Mouse (Mus musculus) splenic B cell, adult 2 months (primary cell): ENCODE results near the gene Cenps.
"Not testable (repeated sequence)": the region's sequence is repeated elsewhere in the genome, so short reads cannot be mapped to it uniquely, and the experiment has no call there.

Source experiments
- DNase-seq: peaks from one replicate; pipeline ENCODE4 v3.0.0-alpha.2; 2011; ENCODE audit warnings: low read depth, low spot score
- H3K27me3 ChIP-seq: 2 replicates; pipeline ENCODE4 v1.6.1; 2012; ENCODE audit warnings: mild to moderate bottlenecking, low read length, moderate library complexity, mixed read lengths; ENCODE audit not compliant: control insufficient read depth, poor library complexity, insufficient read depth, severe bottlenecking
- H3K36me3 ChIP-seq: 2 replicates; pipeline ENCODE4 v1.6.1; 2012; ENCODE audit warnings: mild to moderate bottlenecking, low read length, moderate library complexity, mixed read lengths; ENCODE audit not compliant: control insufficient read depth, poor library complexity, insufficient read depth, severe bottlenecking

Cenps gene

DNA sequence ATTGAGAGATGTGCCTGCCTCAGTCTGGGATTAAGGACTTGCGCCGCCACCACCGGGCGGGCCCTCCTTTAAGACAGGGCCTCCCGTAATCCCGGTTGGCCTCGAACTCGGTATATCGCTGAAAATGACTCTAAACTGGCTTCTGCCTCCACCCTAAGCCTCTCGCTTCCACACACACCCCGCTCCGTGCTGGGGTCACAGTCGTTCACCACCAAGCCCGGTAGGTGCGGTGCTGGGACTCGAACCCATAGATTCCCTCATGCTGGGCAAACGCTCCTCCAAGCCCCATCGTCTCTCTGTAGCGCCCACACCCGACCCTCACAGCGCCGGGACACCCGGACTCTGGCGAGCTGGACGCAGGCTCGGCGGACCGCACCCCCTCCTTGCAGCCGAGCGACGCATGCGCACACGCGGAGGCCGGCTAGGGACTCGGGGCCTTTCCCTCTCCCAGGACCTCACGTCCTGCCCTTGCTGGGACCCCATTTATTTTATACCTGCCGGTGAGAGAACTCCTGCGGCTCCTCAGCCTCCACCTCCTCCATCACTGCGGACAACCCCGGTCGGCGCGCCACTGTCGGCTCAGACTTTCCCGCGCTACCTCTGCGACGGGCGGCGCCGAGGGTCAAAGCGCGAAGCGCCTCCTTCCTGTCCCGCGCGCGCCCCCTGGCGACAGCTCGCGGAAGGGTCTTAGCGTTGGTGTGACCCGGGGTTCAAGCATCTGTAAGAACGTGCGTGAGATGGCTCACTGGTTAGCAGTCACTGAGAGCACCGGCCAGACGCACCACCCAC lies at the start of gene Cenps:
Cenps (minus strand) TSS at position 648 of the 789 bp plus-strand sequence.
- Histone ChIP-seq H3K27me3 (0 out of 2 replicates have a peak, but pooled peaks cover 1% of the 10 kb centered on the region), H3K36me3 (no peaks in the 10 kb centered on the region)
- DNase-seq: peak; percentile 93

GRCm38 (mm10) chr4:149182755-149183154 lies 45.3 kb upstream of the Cenps start:
- DNase-seq: peak; percentile 58
- Histone ChIP-seq H3K36me3 (no peaks in the 10 kb centered on the region), H3K27me3 (no peaks in the 10 kb centered on the region)

- DNase-seq: no peak
- H3K36me3 ChIP-seq: no peaks in the 10 kb centered on the region
- H3K27me3 ChIP-seq: no peaks in the 10 kb centered on the region
Measured at GRCm38 (mm10) chr4:149182192-149182591, 44.8 kb upstream of the Cenps start.

DNA sequence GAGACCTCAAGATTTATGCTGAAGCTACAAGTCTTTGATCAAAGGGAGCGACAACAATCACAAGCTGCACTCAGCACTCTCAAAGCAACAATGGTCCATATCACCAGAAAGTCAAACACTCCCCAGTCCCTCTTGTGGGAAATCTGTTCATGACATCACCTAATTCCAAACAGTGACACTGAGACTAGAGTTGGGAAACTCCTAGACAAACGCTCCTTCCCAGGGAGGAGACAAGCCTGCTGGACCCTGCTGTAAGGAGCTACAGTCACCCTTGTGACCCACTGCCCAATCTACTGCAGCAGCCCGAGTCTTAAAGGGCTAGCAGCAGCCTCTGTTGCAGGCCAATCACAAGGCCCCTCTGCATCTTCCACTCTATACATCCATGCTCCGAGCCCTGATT lies 42.1 kb upstream of the Cenps start:
- H3K36me3 ChIP-seq: no peaks in the 10 kb centered on the region
- H3K27me3 ChIP-seq: no peaks in the 10 kb centered on the region
- DNase-seq: no peak

DNA sequence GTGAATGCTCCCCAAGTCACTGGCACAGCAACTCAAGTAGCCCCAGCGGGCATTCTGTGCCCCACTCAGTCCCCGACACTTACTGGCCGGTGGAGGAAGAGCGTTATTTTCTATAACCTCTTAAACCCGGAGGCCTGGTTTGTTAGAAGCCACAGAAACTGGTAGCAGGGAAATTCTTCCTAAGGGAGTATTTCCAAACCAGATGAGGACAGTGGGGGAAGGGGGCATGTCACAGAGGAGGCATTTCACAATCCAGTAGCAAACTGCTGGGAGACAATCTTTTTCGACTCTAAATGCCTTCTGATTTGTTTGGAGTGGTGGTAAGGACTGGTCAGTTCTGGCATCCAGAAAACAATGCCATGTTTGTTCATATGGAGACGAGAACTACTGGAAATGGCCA lies 41.7 kb upstream of the Cenps start:
- Histone ChIP-seq H3K27me3 (no peaks in the 10 kb centered on the region), H3K36me3 (no peaks in the 10 kb centered on the region)
- DNase-seq: no peak

GRCm38 (mm10) chr4:149178328-149178727 lies 40.9 kb upstream of the Cenps start:
- Histone ChIP-seq H3K36me3 (no peaks in the 10 kb centered on the region), H3K27me3 (no peaks in the 10 kb centered on the region)
- DNase-seq: no peak

DNA sequence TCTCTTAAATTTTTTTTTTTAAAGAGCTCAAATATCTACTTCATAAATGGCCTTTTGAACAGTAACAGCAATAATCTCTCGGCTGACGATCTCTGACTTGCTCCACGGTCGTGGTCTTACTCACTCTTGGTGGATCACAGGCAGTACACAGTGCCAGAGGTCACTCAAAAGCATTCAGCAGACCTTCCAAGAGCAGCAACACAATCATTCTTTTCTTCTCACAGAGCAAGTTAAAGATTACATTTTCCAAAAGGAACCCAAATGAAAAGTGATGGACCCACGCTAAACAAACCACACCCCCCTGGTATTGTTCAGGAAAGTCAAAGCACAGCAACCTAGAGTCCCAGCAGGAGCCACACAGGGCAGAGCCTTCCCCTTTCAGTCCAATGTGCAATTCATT lies 39.6 kb upstream of the Cenps start:
- no peak for DNase-seq
- H3K36me3 ChIP-seq: no peaks in the 10 kb centered on the region
- H3K27me3 ChIP-seq: no peaks in the 10 kb centered on the region

GRCm38 (mm10) chr4:149176645-149177044 lies 39.2 kb upstream of the Cenps start:
- Histone ChIP-seq H3K36me3 (no peaks in the 10 kb centered on the region), H3K27me3 (no peaks in the 10 kb centered on the region)
- no peak for DNase-seq

- Histone ChIP-seq H3K27me3 (no peaks in the 10 kb centered on the region), H3K36me3 (no peaks in the 10 kb centered on the region)
- no peak for DNase-seq
Measured at GRCm38 (mm10) chr4:149173661-149174060, 36.2 kb upstream of the Cenps start.

- DNase-seq: no peak
- Histone ChIP-seq H3K27me3 (no peaks in the 10 kb centered on the region), H3K36me3 (no peaks in the 10 kb centered on the region)
Measured at GRCm38 (mm10) chr4:149172666-149173065, 35.2 kb upstream of the Cenps start.

DNA sequence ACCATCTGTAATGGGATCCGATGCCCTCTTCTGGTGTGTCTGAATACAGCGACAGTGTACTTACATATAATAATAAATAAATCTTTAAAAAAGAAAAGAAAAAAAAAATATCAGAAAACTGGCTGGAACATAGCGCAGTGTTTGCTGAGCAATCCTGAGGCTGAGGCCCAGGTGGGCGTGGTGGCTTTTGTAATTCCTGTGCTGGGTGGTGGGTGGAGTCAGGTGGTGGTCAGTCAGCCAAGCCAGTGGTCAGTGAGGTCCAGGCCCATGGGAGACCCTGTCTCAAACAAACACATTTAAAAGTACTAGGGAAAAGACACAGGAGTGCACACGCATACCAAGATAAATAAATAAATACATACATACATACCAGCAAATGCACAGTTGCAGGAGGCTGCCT lies 34.7 kb upstream of the Cenps start:
- Histone ChIP-seq H3K27me3 (no peaks in the 10 kb centered on the region), H3K36me3 (no peaks in the 10 kb centered on the region)
- DNase-seq: no peak

DNA sequence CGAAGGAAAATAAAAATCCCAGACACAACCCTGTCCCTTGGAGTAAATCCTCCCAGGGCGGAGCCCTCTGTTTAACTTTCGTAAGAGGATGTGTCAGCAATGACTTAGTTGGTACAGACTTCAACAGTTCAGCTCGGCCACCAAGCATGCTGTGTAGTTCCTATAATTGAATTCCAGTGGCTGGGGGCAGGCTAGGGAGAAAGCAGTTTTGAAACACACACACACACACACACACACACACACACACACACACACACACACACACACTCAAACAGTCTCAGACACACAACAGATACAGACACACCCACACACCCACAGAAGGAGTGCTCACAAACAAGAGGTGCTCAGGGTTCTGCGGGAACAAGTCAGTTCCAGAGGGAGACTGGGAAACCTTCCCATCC lies 34.2 kb upstream of the Cenps start:
- H3K27me3 ChIP-seq: no peaks in the 10 kb centered on the region
- no peaks in the 10 kb centered on the region for H3K36me3 ChIP-seq
- no peak for DNase-seq

GRCm38 (mm10) chr4:149170394-149170931 lies 33.0 kb upstream of the Cenps start:
- DNase-seq: no peak
- H3K36me3 ChIP-seq: no peaks in the 10 kb centered on the region
- no peaks in the 10 kb centered on the region for H3K27me3 ChIP-seq

DNA sequence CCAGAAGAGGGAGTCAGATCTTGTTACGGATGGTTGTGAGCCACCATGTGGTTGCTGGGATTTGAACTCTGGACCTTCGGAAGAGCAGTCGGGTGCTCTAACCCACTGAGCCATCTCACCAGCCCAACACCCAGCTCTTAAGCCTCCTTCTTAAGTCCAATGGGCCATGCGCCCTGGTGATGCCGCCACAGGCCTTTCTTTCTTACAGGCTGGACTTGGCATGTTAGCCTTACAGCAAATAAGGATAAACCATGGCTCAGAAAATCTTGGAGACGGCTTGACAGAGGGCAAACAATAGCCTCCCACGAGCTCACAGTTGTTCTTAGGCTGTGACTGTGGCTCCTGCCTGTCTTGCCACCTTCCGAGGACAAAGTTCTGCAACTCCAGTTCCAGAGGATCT lies 32.5 kb upstream of the Cenps start:
- not testable (repeated sequence) for H3K27me3 ChIP-seq, H3K36me3 ChIP-seq, DNase-seq

DNA sequence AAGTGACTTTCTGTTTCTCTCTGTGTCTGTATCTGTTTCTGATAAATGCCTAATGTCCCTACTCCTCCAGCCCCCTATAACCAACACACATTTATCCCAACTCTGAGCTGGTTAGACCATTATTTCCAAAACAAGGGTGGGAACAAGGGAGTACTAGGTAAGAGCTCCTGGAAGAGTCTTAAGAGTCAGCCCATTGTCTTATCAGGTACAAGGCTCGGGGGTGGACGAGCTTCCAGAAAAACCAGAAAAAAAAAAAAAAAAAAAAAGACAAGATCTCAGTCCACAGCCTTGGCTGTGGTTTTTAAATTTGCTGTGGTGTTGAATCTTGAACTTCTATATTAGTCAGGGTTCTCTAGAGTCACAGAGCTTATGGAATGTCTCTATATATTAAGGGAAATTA lies 30.6 kb upstream of the Cenps start:
- DNase-seq: no peak
- Histone ChIP-seq H3K36me3 (no peaks in the 10 kb centered on the region), H3K27me3 (no peaks in the 10 kb centered on the region)
